Mouse (Mus musculus): ENCODE measurements around the gene Rnf26. TPM values are rescaled to one million over a fixed set of nuclear protein-coding genes. Genes with fewer than 3 reads are reported as not detected.

Gene Rnf26
- total RNA-seq (2021) = 30.3 and 36.4 TPM in 2 replicates
- long read RNA-seq, transcript Rnf26-201 (1 exons, 2,724 nt) = major isoform, 51 of 51 reads
- long read RNA-seq, partial matches to known transcripts = 0 of 51 reads
- long read RNA-seq, other reads (novel, unspliced or antisense) = 0 of 51 reads

GRCm38 (mm10) chr9:44113105-44113789 is at the start of gene Rnf26, which contains the start of gene Gm49380:
Gene Rnf26, minus strand, starts transcription at chr9:44113517.
Gene Gm49380, minus strand, starts transcription at chr9:44113500.
- DNase-seq = peak; percentile 93

DNA sequence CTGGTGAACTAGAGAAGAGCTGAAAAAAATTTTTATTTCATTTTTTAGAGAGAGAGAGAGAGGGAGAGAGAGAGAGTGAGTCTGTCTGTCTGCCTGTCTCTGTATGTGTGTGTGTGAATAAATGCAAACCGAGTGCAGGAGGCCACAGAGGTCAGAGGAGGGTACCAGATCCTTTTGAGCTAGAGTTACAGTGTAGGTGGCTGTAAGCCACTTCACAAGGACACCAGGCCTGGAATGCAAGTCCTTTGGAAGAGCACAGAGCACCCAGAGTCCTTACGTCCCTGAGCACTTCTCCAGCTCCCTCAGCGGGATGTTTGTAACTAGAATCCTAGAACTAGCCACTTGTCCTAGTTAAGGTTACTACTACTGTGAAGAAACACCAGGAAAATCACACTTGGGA is 46.6 kb upstream of the Rnf26 start:
- DNase-seq = no peak

- DNase-seq = no peak
Observed at GRCm38 (mm10) chr9:44147290-44147689, 34.0 kb upstream of the Rnf26 start.

DNA sequence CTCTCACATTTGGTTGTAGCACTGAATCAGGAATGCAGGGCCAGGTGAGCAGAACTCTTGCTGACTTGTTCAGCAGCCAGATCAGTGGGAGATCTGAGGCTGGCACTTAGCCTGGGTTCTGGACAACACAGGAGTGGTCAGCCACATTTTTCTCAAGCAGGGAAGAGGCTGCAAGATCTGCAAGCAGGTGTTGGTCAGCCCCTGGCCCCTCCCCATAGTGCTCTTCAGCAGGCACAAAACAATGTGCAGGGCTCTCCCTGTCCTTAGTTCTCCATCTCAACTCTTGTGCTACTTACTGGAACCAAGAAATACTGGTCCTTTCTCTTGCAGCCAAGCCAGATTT is 31.4 kb upstream of the Rnf26 start:
- DNase-seq = no peak

- no peak for DNase-seq
Observed at GRCm38 (mm10) chr9:44144023-44144717, 30.9 kb upstream of the Rnf26 start.

- DNase-seq = no peak
Observed at GRCm38 (mm10) chr9:44143421-44143820, 30.1 kb upstream of the Rnf26 start.

DNA sequence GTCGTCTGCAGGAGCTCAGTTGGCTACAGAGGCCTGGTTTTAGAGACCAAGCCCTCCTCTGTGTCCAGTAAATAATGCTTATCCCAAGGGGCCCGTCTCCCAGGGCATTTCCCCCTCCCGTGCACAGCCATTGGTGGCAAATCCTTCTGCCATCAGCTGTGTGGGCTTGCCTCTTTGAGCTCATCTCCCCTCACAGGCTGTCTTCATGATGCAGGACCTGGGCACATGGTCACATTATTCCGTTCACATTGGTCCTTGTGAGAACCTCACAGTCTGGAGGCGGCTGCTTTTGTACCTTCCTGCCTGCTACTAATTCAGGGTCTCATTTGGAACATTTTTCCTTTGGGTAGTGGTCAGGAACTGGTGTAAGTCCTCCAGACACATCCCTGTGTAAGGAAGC is 28.6 kb upstream of the Rnf26 start:
- no peak for DNase-seq

GRCm38 (mm10) chr9:44137846-44138245 is 24.5 kb upstream of the Rnf26 start:
- DNase-seq = no peak

DNA sequence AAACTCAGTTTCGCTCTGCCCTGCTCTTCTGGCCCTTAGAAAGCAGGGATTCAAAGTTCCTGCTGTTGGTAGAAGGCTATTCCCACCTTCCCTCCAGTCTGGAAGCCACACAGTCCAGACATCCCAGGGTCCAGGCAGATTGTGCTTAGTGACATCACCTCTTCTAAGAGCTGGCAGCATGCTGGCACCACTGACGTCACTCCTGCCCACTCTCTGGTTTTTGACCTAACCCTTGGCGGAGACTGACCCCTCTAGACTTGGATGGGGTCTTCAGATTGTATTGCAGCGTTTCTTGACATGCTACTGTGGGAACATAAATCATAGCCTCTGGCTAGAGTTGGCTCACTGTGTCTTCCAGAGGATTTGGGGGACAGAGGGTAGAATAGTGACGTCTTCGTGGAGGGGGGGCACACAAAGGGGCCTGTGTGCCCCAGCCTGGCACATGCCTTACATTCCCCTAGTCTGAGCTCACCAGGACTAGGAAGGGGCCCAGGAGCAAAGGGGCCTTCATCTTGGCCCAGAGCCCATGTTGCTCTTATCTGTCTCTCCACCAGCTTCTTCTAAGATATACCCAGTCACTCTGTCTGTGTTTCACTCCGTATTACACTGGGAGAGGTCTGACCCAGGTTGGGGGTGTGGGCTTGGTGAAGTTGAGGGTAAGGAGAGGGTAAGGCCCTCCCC is 22.6 kb upstream of the Rnf26 start:
- no peak for DNase-seq

DNA sequence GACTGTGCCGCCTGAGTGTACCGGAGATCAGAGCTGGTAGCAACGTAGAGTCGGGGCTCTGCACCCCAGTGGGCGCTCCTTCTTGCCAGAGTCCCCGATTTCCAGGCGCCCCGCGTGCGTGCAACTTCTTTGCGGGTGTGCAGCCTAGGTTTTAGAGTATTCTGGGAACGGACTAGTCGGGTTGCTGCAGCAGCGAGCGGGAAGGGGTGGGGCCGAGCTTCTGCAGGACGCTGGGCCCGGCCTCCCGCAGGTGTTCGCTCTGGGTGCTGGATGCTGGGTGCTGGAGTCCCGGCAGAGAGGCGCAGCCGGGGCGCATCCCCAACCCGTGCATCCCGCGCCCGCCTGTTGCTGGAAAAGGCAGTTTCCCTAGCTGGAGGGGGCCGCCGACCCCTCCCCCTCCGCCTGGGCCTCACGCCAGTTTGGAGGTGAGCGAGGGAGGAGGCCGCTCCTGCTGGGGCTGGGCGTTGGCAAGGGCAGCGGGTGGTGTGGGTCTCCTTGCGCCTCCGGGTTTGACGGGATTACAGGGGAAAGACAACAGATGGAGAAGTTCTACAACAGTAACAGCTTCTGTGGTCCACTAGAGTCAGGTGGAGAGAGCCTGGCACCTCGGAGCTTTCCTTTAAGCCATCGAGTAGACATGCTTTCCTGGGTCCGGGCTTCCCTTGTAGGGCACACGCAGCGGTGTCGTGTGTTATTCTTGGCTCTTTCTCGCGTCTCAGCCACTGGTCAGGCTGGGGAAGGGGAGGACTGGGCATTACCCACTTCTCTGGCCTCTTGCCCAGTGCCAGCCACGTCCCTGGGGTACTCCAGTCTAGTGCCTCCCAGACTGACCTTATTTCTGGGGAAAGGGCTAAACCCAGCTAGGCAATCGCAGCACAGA is 21.8 kb upstream of the Rnf26 start:
- peak; percentile 72 for DNase-seq

DNA sequence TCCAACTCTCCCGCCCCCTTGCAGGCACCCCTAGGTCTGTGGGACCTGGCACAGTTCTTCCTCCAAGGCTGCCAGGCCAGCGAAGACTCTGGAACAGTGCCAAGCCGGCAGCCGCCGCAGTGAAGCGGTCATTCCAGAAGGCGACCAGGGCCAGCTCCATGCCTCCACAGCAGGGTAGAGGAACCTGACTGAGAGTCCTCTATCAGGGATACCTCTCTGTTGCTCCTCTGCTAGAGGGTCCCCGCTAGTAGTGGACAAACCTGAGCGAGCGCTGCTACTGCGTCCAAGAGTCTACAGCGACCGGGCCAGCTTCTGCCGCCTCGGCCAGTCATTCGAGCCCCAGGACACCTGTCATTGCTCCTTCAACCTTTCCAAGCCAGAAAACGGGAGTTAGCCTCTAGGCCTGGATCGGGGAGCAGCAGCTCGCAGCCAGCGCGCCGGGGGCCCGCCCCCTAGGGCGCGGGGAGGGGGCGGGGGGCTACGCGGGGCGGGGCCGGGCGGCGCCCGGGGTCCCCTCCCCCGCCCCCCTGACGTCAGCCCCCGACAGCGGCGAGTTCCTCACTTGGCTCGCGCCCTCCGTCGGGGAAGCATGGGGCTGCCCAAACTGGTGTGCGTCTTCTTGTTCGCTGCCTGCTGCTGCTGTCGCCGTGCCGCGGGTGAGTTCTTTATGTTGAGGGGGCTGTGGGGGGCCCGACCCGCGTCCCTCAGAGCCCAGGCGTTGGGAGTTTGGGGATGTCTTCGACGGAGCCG is 21.0 kb upstream of the Rnf26 start, which contains the start of gene Mcam:
Gene Mcam, plus strand, starts transcription at position 369 of the 750 bp plus-strand sequence.
- DNase-seq = peak; percentile 79

DNA sequence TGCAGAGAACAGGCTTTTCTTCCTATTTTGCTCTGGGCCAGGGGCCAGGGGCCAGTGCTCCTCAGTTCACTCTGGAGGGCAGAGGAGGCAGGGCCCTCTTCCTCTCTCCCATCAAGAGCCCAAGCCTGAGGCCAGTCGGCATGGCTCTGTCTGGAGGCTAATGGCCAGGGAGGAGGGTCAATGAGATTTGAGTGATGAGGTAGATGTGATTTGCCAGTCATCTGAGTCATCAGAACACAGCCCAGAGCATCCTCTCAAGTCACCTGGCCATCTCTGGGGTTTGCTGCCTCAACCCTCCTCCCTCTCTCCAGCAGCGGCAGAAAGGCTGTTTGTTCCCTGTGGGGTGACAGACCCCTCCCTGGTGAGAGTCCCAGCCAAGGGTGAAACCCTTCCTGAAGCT is 20.0 kb upstream of the Rnf26 start:
- no peak for DNase-seq

DNA sequence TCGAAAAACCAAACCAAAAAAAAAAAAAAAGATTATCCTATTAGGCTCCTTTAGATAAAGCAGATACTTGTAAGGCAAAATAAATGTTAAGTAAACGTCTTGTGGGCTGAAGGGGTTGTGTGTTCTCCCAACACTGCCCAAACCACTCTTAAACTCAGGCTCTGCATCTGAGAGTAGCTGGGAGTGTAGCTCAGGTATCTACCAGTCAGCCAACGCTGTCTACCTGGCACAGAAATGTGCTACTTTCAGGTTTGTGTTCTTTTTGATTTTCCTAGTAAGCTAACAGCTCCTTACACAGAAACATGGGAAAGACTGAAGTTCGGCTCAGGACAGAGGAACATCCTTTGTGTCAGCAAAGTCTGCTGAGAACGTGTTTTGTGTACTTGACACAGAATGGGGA is 18.9 kb upstream of the Rnf26 start:
- DNase-seq = no peak

DNA sequence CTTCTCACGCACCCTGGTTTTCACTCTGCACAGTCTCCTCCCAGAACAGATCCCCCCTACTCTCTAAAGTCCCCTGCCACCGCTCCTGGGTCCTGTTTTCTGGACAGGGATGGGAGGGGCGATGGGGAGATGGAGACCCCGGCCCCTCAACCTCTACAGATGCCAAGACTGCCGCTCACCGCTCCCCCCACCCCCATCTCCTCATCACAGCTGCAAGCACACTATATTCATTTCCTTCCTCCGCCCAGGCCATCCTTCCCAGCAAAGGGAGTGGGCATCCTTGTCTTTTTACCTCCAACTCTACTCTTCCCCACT is 17.9 kb upstream of the Rnf26 start:
- no peak for DNase-seq

- DNase-seq = peak; percentile 29
Observed at GRCm38 (mm10) chr9:44130581-44131275, 17.4 kb upstream of the Rnf26 start.

DNA sequence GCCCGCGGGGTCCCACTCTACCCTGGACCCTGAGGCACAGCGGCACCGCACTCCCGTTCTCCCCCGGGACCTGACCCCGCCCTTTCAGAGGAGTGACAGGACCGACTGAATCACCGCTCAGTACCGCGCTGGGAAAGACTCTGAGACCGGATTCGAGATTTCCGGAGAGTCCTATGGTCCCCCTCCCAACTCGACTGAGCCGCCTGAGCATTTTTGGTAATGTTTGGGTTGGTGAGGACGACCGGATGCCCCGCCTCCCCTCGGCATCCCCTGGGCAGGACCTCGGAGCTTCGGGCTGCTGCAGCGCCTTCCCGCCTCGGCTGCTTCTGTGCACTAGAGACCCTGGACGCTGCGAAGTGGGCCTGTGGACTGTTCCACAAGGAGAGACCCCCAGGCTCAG is 16.7 kb upstream of the Rnf26 start:
- peak; percentile 75 for DNase-seq

DNA sequence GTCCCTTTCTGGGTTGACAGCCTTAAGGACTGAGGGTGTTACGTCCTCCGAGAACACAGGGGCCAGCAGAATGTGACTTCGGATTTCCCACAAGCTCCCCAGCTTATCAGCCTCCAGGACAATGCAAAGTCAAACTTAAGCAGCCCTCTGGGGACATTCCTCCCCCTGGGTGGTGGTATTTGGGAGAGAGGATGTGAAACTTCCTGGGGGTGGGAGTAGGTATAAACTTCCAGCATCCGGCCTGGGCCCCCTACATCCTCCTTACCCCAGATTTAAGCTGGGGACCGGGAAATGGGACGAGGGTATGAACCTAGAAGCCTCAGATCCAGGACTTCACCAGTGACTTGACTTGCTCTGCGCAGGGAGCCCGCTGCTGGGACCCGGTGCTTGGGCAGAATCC is 16.3 kb upstream of the Rnf26 start:
- no peak for DNase-seq

GRCm38 (mm10) chr9:44127351-44127801 is 14.1 kb upstream of the Rnf26 start:
- DNase-seq = no peak

DNA sequence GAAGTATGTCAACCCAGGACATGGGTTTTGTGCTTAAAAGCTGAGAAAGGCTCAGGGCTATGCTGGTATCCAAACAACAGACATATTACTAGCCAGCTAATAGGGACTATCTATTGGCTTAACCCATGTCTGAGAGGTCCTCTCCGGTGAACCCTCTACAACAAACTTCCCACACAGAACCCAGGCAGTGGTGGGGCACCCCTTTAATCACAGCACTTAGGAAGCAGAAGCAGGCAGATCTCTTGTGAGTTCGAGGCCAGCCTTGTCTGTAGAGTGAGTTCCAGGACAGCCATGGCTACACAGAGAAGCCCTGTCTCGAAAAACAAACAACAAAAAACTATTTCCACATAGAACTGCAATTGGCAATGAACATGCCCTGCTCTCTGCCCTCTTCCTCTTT is 13.4 kb upstream of the Rnf26 start:
- no peak for DNase-seq

DNA sequence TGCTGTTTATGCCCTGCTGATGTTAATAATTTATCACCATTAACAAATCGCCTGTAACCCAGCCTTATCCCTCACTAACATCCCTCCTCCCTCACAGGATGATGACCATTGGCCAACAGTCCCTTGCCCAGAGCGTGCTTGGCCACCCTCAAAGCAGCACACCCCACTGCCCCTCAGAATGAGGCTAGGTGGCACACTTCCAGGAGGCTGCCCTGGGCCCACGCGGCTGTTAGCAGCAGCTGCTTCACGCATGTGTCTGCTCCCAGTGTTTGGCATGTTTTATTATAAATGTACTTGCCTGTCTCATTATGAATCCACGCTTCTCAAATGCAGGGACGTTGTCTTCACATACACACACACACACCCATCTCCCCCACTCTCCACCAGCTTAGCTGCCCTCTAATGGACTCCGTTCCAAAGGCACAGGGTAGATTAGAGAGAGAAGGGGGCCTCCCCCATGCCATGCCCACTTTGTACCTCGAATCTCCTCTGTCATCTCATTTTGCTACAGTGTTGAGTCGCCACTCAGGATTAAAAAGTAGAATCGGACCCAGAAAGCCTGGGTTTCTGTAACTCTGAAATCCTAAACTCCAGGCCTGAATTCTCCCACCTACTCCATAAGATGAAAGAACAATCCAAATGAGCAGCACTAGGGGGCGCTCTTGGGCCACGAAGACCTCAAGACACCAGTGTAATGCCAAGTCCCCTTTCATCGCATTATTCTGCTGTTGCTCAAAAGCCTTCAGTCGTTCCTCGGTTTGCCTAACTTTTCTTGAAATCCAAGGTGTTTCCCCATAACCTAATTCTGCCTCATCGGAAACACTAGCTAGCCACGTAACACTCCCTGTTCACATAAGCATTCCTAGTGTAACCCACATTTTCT is 12.5 kb upstream of the Rnf26 start:
- DNase-seq = peak; percentile 83
